Mouse (Mus musculus): ENCODE data around the gene Acacb. TPM values are rescaled to one million over a fixed set of nuclear protein-coding genes. Genes with fewer than 3 reads are reported as not detected.

Acacb gene
- polyA plus RNA-seq, 1 experiment from 2014 or later = 2.3 TPM

- Histone ChIP-seq H3K4me3 (ENCODE audit: low read length) (no peak overlapping the region), H3K4me2 (ENCODE audit: low read depth, low read length) (no peak overlapping the region), H3K27ac (ENCODE audit: low read length) (no peak overlapping the region), H3K36me3 (ENCODE audit: control insufficient read depth, insufficient read depth, low read length) (no peaks in the 10 kb centered on the region), H3K27me3 (ENCODE audit: control insufficient read depth, insufficient read depth, low read depth, low read length) (no peaks in the 10 kb centered on the region), H3K9me3 (ENCODE audit: control insufficient read depth, low read length) (no peaks in the 10 kb centered on the region), H3K9ac (ENCODE audit: low read length) (no peak overlapping the region), H3K4me1 (replicated peaks; ENCODE audit: control insufficient read depth, insufficient read depth, low read length) (0 out of 2 replicates have a peak, but pooled peaks cover 2% of the 10 kb centered on the region)
- 74% methylated on average over 12 of the region's 12 CpGs for WGBS
- ATAC-seq (ENCODE audit: low read depth) = no peak
Measured at GRCm38 (mm10) chr5:114152359-114153092, 6.2 kb downstream of the Acacb start.

DNA sequence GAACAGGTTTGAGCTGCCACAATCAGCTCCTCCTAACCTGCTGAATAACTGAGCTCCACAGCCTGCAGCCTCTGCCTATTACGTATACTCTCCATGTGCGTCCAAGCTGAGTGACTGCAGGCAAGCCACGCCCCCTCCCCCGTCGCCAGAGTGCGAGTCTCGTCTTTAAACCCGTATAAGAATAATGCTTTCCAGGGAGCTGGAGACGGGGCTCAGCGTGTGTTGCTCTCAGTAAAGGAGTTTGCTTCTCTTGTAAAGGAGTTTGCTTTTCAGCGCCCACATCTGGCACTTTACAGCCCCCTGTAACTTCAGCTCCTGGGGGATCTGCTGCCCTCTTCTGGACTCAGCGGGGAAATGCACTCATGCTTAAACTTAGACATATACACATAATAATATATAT is 7.2 kb downstream of the Acacb start:
- peak overlapping the region; percentile 41 for H3K4me2 ChIP-seq (ENCODE audit: low read depth, low read length)
- no peaks in the 10 kb centered on the region for H3K9me3 ChIP-seq (ENCODE audit: control insufficient read depth, low read length)
- WGBS = 7% methylated on average over 12 of the region's 12 CpGs
- H3K27ac ChIP-seq (ENCODE audit: low read length) = no peak overlapping the region
- H3K4me1 ChIP-seq (replicated peaks; ENCODE audit: control insufficient read depth, insufficient read depth, low read length) = 0 out of 2 replicates have a peak, but pooled peaks cover 2% of the 10 kb centered on the region
- peak overlapping the region; percentile 27 for H3K4me3 ChIP-seq (ENCODE audit: low read length)
- ATAC-seq (ENCODE audit: low read depth) = no peak
- H3K36me3 ChIP-seq (ENCODE audit: control insufficient read depth, insufficient read depth, low read length) = no peaks in the 10 kb centered on the region
- H3K27me3 ChIP-seq (ENCODE audit: control insufficient read depth, insufficient read depth, low read depth, low read length) = no peaks in the 10 kb centered on the region
- H3K9ac ChIP-seq (ENCODE audit: low read length) = no peak overlapping the region

DNA sequence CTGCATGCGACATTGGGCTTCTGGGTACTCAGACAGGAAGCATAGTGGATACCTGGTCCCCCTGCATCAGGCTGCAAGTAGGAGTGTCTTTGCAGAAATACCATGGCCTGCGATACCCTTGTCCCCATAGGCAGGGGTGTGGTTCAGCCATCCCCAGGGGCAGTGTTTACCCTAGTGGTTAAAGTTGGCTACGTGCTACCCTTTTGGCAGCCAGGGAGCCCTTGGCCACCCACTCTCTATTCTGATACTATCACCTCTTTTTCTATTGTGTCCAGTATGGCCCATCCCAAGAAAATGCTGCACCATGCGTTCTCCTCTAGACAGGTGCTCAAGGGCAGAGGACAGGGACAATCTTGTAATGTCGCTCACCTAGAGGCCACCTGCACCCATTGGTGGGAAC is 8.4 kb downstream of the Acacb start:
- Histone ChIP-seq H3K36me3 (ENCODE audit: control insufficient read depth, insufficient read depth, low read length) (no peaks in the 10 kb centered on the region), H3K4me2 (ENCODE audit: low read depth, low read length) (no peak overlapping the region), H3K9me3 (ENCODE audit: control insufficient read depth, low read length) (no peaks in the 10 kb centered on the region), H3K9ac (ENCODE audit: low read length) (no peak overlapping the region), H3K27ac (ENCODE audit: low read length) (peak overlapping the region; percentile 44), H3K27me3 (ENCODE audit: control insufficient read depth, insufficient read depth, low read depth, low read length) (no peaks in the 10 kb centered on the region), H3K4me3 (ENCODE audit: low read length) (no peak overlapping the region), H3K4me1 (replicated peaks; ENCODE audit: control insufficient read depth, insufficient read depth, low read length) (0 out of 2 replicates have a peak, but pooled peaks cover 2% of the 10 kb centered on the region)
- 0 out of 2 replicates have a peak, but pooled peaks have one; percentile 21 for ATAC-seq (ENCODE audit: low read depth)
- WGBS = 65% methylated on average over 5 of the region's 5 CpGs

DNA sequence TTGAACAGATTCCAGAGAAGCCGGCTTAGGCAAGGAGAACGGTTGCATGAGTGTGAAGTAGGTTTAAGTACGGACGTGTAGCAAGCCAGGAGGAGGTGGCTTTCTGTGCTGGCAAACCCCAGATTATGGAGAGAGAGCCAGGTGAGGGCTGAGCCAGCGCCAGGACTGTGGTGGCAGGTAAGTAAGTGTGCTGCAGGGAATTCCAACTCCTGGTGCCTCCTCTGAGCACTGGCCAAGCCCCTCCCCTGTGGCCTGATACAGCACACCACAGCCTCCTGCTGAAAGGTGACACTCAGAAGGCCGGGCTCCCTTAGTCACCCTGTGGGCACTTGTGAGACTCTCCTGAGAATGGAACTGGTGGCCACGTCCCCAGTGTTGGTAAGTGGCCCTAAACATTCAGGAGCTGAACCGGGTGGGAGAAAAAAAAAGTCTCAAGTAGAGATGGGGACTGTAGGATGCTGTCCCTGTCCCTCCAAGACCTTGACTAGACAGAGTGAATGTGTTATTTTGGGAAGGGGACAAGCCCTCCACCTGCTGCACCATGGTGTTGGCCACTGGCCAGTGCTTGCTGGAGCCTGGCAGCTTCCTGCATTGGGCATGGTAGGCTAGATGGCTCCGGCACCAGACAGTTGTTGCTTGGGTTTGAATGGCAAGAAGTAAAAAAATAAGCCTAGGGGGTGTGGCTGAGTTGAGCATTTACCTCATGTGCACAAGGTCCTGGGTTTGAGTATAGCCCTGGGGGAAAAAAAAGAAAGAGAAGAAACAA is 9.0 kb downstream of the Acacb start:
- H3K4me3 ChIP-seq (ENCODE audit: low read length) = no peak overlapping the region
- H3K4me2 ChIP-seq (ENCODE audit: low read depth, low read length) = no peak overlapping the region
- H3K9me3 ChIP-seq (ENCODE audit: control insufficient read depth, low read length) = no peaks in the 10 kb centered on the region
- no peak overlapping the region for H3K9ac ChIP-seq (ENCODE audit: low read length)
- H3K36me3 ChIP-seq (ENCODE audit: control insufficient read depth, insufficient read depth, low read length) = no peaks in the 10 kb centered on the region
- WGBS = 39% methylated on average over 9 of the region's 9 CpGs
- 0 out of 2 replicates have a peak, but pooled peaks cover 2% of the 10 kb centered on the region for H3K4me1 ChIP-seq (replicated peaks; ENCODE audit: control insufficient read depth, insufficient read depth, low read length)
- ATAC-seq (ENCODE audit: low read depth) = peak; percentile 90
- peak overlapping the region; percentile 44 for H3K27ac ChIP-seq (ENCODE audit: low read length)
- no peaks in the 10 kb centered on the region for H3K27me3 ChIP-seq (ENCODE audit: control insufficient read depth, insufficient read depth, low read depth, low read length)

GRCm38 (mm10) chr5:114157236-114157635 is 10.9 kb downstream of the Acacb start:
- no peak overlapping the region for H3K27ac ChIP-seq (ENCODE audit: low read length)
- ATAC-seq (ENCODE audit: low read depth) = no peak
- H3K9me3 ChIP-seq (ENCODE audit: control insufficient read depth, low read length) = no peaks in the 10 kb centered on the region
- no peaks in the 10 kb centered on the region for H3K36me3 ChIP-seq (ENCODE audit: control insufficient read depth, insufficient read depth, low read length)
- no peak overlapping the region for H3K4me3 ChIP-seq (ENCODE audit: low read length)
- no peak overlapping the region for H3K9ac ChIP-seq (ENCODE audit: low read length)
- H3K4me2 ChIP-seq (ENCODE audit: low read depth, low read length) = no peak overlapping the region
- WGBS = 48% methylated on average over 7 of the region's 7 CpGs
- H3K4me1 ChIP-seq (replicated peaks; ENCODE audit: control insufficient read depth, insufficient read depth, low read length) = 0 out of 2 replicates have a peak, but pooled peaks cover 2% of the 10 kb centered on the region
- no peaks in the 10 kb centered on the region for H3K27me3 ChIP-seq (ENCODE audit: control insufficient read depth, insufficient read depth, low read depth, low read length)

- 76% methylated on average over 6 of the region's 6 CpGs for WGBS
- no peaks in the 10 kb centered on the region for H3K36me3 ChIP-seq (ENCODE audit: control insufficient read depth, insufficient read depth, low read length)
- no peak overlapping the region for H3K4me3 ChIP-seq (ENCODE audit: low read length)
- ATAC-seq (ENCODE audit: low read depth) = no peak
- H3K9ac ChIP-seq (ENCODE audit: low read length) = no peak overlapping the region
- no peak overlapping the region for H3K4me2 ChIP-seq (ENCODE audit: low read depth, low read length)
- no peaks in the 10 kb centered on the region for H3K9me3 ChIP-seq (ENCODE audit: control insufficient read depth, low read length)
- H3K27me3 ChIP-seq (ENCODE audit: control insufficient read depth, insufficient read depth, low read depth, low read length) = no peaks in the 10 kb centered on the region
- no peak overlapping the region for H3K27ac ChIP-seq (ENCODE audit: low read length)
- no peaks in the 10 kb centered on the region for H3K4me1 ChIP-seq (replicated peaks; ENCODE audit: control insufficient read depth, insufficient read depth, low read length)
Measured at GRCm38 (mm10) chr5:114161424-114161823, 15.1 kb downstream of the Acacb start.

GRCm38 (mm10) chr5:114162106-114162815 is 15.9 kb downstream of the Acacb start:
- H3K9me3 ChIP-seq (ENCODE audit: control insufficient read depth, low read length) = no peaks in the 10 kb centered on the region

DNA sequence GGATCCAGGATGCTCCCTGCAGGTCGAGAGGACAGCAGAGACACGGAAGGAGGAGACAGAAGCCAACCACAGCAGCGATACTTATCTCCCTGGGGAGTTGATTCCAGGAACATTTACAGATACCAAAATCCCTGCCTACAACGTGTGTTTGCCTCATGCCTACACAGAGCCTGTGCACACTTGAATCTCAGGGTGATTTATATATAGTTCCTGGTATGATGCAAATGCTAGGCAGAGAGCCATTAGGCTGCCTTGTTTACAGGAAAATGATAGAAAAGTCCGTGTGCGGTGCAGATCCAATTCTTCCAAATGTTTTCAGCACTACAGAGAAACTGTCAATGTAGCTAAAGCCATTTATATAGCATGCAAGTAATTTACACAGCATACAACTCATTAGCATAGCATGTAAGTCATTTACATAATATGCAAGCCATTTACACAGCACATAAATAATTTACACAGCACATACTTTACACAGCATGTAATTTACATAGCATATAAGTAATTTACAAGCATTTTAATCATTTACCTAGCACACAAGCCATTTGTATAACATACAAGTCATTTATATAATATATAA is 16.9 kb downstream of the Acacb start:
- ATAC-seq (ENCODE audit: low read depth) = no peak
- no peak overlapping the region for H3K27ac ChIP-seq (ENCODE audit: low read length)
- 51% methylated on average over 6 of the region's 6 CpGs for WGBS

More at GRCm38 (mm10) chr5:114162106-114162815, 15.9 kb downstream of the Acacb start:
- WGBS = 38% methylated on average over 12 of the region's 12 CpGs
- ATAC-seq (ENCODE audit: low read depth) = no peak
- no peak overlapping the region for H3K27ac ChIP-seq (ENCODE audit: low read length)
- no peak overlapping the region for H3K4me2 ChIP-seq (ENCODE audit: low read depth, low read length)
- H3K27me3 ChIP-seq (ENCODE audit: control insufficient read depth, insufficient read depth, low read depth, low read length) = no peaks in the 10 kb centered on the region
- H3K4me3 ChIP-seq (ENCODE audit: low read length) = no peak overlapping the region
- no peaks in the 10 kb centered on the region for H3K4me1 ChIP-seq (replicated peaks; ENCODE audit: control insufficient read depth, insufficient read depth, low read length)
- H3K9ac ChIP-seq (ENCODE audit: low read length) = no peak overlapping the region
- no peaks in the 10 kb centered on the region for H3K36me3 ChIP-seq (ENCODE audit: control insufficient read depth, insufficient read depth, low read length)

More for the DNA sequence above, 16.9 kb downstream of the Acacb start:
- H3K9me3 ChIP-seq (ENCODE audit: control insufficient read depth, low read length) = no peaks in the 10 kb centered on the region
- no peak overlapping the region for H3K9ac ChIP-seq (ENCODE audit: low read length)
- no peak overlapping the region for H3K4me2 ChIP-seq (ENCODE audit: low read depth, low read length)
- no peak overlapping the region for H3K4me3 ChIP-seq (ENCODE audit: low read length)
- no peaks in the 10 kb centered on the region for H3K36me3 ChIP-seq (ENCODE audit: control insufficient read depth, insufficient read depth, low read length)
- no peaks in the 10 kb centered on the region for H3K4me1 ChIP-seq (replicated peaks; ENCODE audit: control insufficient read depth, insufficient read depth, low read length)
- no peaks in the 10 kb centered on the region for H3K27me3 ChIP-seq (ENCODE audit: control insufficient read depth, insufficient read depth, low read depth, low read length)

Measured in lung, embryonic 16.5 days (tissue).